Mouse (Mus musculus) heart, embryonic 14.5 days (tissue): ENCODE measurements around the gene Dlst. TPM values are rescaled to one million over a fixed set of nuclear protein-coding genes. Genes with fewer than 3 reads are reported as not detected.

Experiments
- ATAC-seq: fragments of 200-750 bp; cut with Nextera tagmentation; 2 replicates; pipeline ENCODE4 v1.8.0; 2017; ENCODE audit warnings: low read depth, moderate TSS enrichment; ENCODE audit not compliant: insufficient number of reproducible peaks, insufficient read depth, low FRiP score
- H3K27ac ChIP-seq, 2 experiments: fragments of 200-500 bp in 1 of 2; fragments of 300-500 bp in 1 of 2; sonication (generic) in 1 of 2; replicated peaks in 1 of 2; 2 replicates each; pipeline ENCODE4 v1.5.1; 2012 to 2014; ENCODE audit warnings: low read depth in 2 of 2, low read length in 2 of 2, control low read depth in 1 of 2, mild to moderate bottlenecking in 1 of 2, mixed read lengths in 1 of 2; ENCODE audit not compliant: control insufficient read depth in 1 of 2, insufficient read depth in 1 of 2
- H3K27me3 ChIP-seq: fragments of 300-500 bp; sonication (generic); 2 replicates; pipeline ENCODE4 v1.6.1; 2014; ENCODE audit warnings: mild to moderate bottlenecking, low read length, control low read depth; ENCODE audit not compliant: control insufficient read depth, insufficient read depth
- H3K36me3 ChIP-seq: fragments of 300-500 bp; sonication (generic); 2 replicates; pipeline ENCODE4 v1.6.1; 2014; ENCODE audit warnings: mild to moderate bottlenecking, control low read depth, low read length, mixed read lengths; ENCODE audit not compliant: control insufficient read depth, insufficient read depth
- H3K4me1 ChIP-seq, 2 experiments: fragments of 200-500 bp in 1 of 2; fragments of 300-500 bp in 1 of 2; sonication (generic) in 1 of 2; 2 replicates each; pipeline ENCODE4 v1.6.1; 2012 to 2014; ENCODE audit warnings: low read length in 2 of 2, control low read depth in 1 of 2, mixed read lengths in 1 of 2; ENCODE audit not compliant: control insufficient read depth in 2 of 2, insufficient read depth in 2 of 2
- H3K4me2 ChIP-seq: fragments of 300-500 bp; sonication (generic); 2 replicates; pipeline ENCODE4 v1.6.1; 2014; ENCODE audit warnings: mild to moderate bottlenecking, low read length
- H3K4me3 ChIP-seq, 2 experiments: fragments of 200-500 bp in 1 of 2; fragments of 300-500 bp in 1 of 2; sonication (generic) in 1 of 2; 2 replicates each; pipeline ENCODE4 v1.5.1; 2012 to 2014; ENCODE audit warnings: low read length in 2 of 2, mild to moderate bottlenecking in 2 of 2, control low read depth in 1 of 2, low read depth in 1 of 2, moderate library complexity in 1 of 2; ENCODE audit not compliant: control insufficient read depth in 1 of 2, insufficient read depth in 1 of 2
- H3K9ac ChIP-seq: fragments of 300-500 bp; sonication (generic); 2 replicates; pipeline ENCODE4 v1.6.1; 2014; ENCODE audit warnings: mild to moderate bottlenecking, low read length
- H3K9me3 ChIP-seq: fragments of 300-500 bp; sonication (generic); 2 replicates; pipeline ENCODE4 v1.6.1; 2016; ENCODE audit warnings: low read length, control low read depth; ENCODE audit not compliant: control insufficient read depth
- WGBS: fragments of 180-500 bp; shearing (Covaris S2); extraction: QIAGEN DNeasy Blood & Tissue Kit; methylation state at CpG from one replicate; pipeline ENCODE4 v1.1.7; 2014; 5-methylcytosine and 5-hydroxymethylcytosine counted together
- polyA plus RNA-seq: library from polyadenylated mRNA; unstranded; fragments of >200 nt; fragmentation: Nextera tagmentation; extraction: Ambion mirVana; gene quantifications from 2 replicates; pipeline ENCODE4 v1.2.1, GENCODE M21; 2014

Dlst gene
- polyA plus RNA-seq, 1 experiment from 2014 or later = 197 TPM

- H3K4me2 ChIP-seq = peak within 1 kb of the TSS; percentile 63
- WGBS = 13% methylated on average over 28 of the region's 28 CpGs
- peak; percentile 62; the same call in 1 of the 2 replicates for ATAC-seq
- H3K4me1 ChIP-seq = peaks cover 6 to 16% of the 10 kb centered on the region in 2 experiments
- no peak within 1 kb of the TSS for H3K27ac ChIP-seq
- peak within 1 kb of the TSS; percentile 53; the same call in 1 of the 2 replicates for H3K9ac ChIP-seq
- peak within 1 kb of the TSS; percentile 14 to 32 for H3K4me3 ChIP-seq
- H3K9me3 ChIP-seq = no peaks in the 10 kb centered on the region
- no peaks in the 10 kb centered on the region for H3K36me3 ChIP-seq
- no peaks in the 10 kb centered on the region; the same call in 1 of the 2 replicates for H3K27me3 ChIP-seq
Measured at GRCm38 (mm10) chr12:85151002-85151774, 40.6 kb downstream of the Dlst start, which contains the start of gene Rps6kl1. TSS of gene Rps6kl1 (minus strand) at chr12:85151264.

GRCm38 (mm10) chr12:85153011-85153410 is 42.4 kb downstream of the Dlst start:
- no peak overlapping the region for H3K9ac ChIP-seq
- no peak overlapping the region for H3K27ac ChIP-seq
- H3K27me3 ChIP-seq = no peaks in the 10 kb centered on the region; the same call in 1 of the 2 replicates
- ATAC-seq = no peak
- no peaks in the 10 kb centered on the region for H3K9me3 ChIP-seq
- H3K36me3 ChIP-seq = no peaks in the 10 kb centered on the region
- H3K4me2 ChIP-seq = no peak overlapping the region
- no peak overlapping the region for H3K4me3 ChIP-seq
- 58% methylated on average over 3 of the region's 3 CpGs for WGBS
- peaks cover 6 to 8% of the 10 kb centered on the region in 2 experiments; a peak in 3 of 4 replicates for H3K4me1 ChIP-seq

GRCm38 (mm10) chr12:85156324-85156723 is 45.7 kb downstream of the Dlst start:
- no peaks in the 10 kb centered on the region for H3K36me3 ChIP-seq
- H3K27ac ChIP-seq = no peak overlapping the region
- ATAC-seq = no peak
- peaks cover 0 to 3% of the 10 kb centered on the region in 2 experiments; a peak in 1 of 4 replicates for H3K4me1 ChIP-seq
- 28% methylated on average over 6 of the region's 6 CpGs for WGBS
- no peaks in the 10 kb centered on the region; the same call in 1 of the 2 replicates for H3K27me3 ChIP-seq
- no peak overlapping the region for H3K9ac ChIP-seq
- H3K4me3 ChIP-seq = no peak overlapping the region
- no peaks in the 10 kb centered on the region for H3K9me3 ChIP-seq
- no peak overlapping the region for H3K4me2 ChIP-seq

- 85% methylated on average over 14 of the region's 14 CpGs for WGBS
- no peaks in the 10 kb centered on the region for H3K27me3 ChIP-seq
- peaks cover 0 to 3% of the 10 kb centered on the region in 2 experiments; a peak in 1 of 4 replicates for H3K4me1 ChIP-seq
- H3K9ac ChIP-seq = no peak overlapping the region
- H3K4me2 ChIP-seq = no peak overlapping the region
- no peak for ATAC-seq
- no peaks in the 10 kb centered on the region for H3K9me3 ChIP-seq
- no peak overlapping the region for H3K4me3 ChIP-seq
- H3K27ac ChIP-seq = no peak overlapping the region
- H3K36me3 ChIP-seq = no peaks in the 10 kb centered on the region
Measured at GRCm38 (mm10) chr12:85157797-85158460, 47.3 kb downstream of the Dlst start.

- H3K9ac ChIP-seq = no peak overlapping the region
- H3K4me3 ChIP-seq = no peak overlapping the region
- 85% methylated on average over 8 of the region's 8 CpGs for WGBS
- peaks cover 0 to 3% of the 10 kb centered on the region in 2 experiments; a peak in 1 of 4 replicates for H3K4me1 ChIP-seq
- H3K36me3 ChIP-seq = no peaks in the 10 kb centered on the region
- ATAC-seq = no peak
- no peaks in the 10 kb centered on the region for H3K9me3 ChIP-seq
- no peaks in the 10 kb centered on the region for H3K27me3 ChIP-seq
- H3K27ac ChIP-seq = no peak overlapping the region
- no peak overlapping the region for H3K4me2 ChIP-seq
Measured at GRCm38 (mm10) chr12:85158801-85159200, 48.2 kb downstream of the Dlst start.

- Histone ChIP-seq H3K4me1 (peaks cover 0 to 3% of the 10 kb centered on the region in 2 experiments; a peak in 1 of 4 replicates), H3K27ac (no peak overlapping the region), H3K4me2 (no peak overlapping the region), H3K9ac (no peak overlapping the region), H3K4me3 (no peak overlapping the region), H3K9me3 (no peaks in the 10 kb centered on the region), H3K36me3 (no peaks in the 10 kb centered on the region), H3K27me3 (no peaks in the 10 kb centered on the region)
- no peak for ATAC-seq
- WGBS = 57% methylated on average over 5 of the region's 5 CpGs
Measured at GRCm38 (mm10) chr12:85159592-85159991, 49.0 kb downstream of the Dlst start.

GRCm38 (mm10) chr12:85164996-85165395 is 54.4 kb downstream of the Dlst start:
- no peak for ATAC-seq
- no peak overlapping the region for H3K9ac ChIP-seq
- H3K4me3 ChIP-seq = no peak overlapping the region
- peaks cover 9% of the 10 kb centered on the region for H3K36me3 ChIP-seq
- no peaks in the 10 kb centered on the region for H3K27me3 ChIP-seq
- no peak overlapping the region for H3K27ac ChIP-seq
- WGBS = 81% methylated on average over 5 of the region's 5 CpGs
- peaks cover 3% of the 10 kb centered on the region in 2 experiments; a peak in 1 of 4 replicates for H3K4me1 ChIP-seq
- no peak overlapping the region for H3K4me2 ChIP-seq
- no peaks in the 10 kb centered on the region for H3K9me3 ChIP-seq
